In genomic region chr10:4520394-4521102, GRCm38 (mm10) we compare ENCODE assay signal across 13 mouse cellular contexts. TPM values are rescaled to one million over a fixed set of nuclear protein-coding genes. Genes with fewer than 3 reads are reported as not detected.
DNase-seq lines count a peak whose midpoint lies in the region; ATAC-seq and TF ChIP-seq lines count a peak whose summit lies in the region.
"Had no signal": no experiment of that assay in that cellular context is flagged by ENCODE, and none has a peak within 500 bp of the region (broad histone marks: within the 10 kb centered on the region; RNA-seq: fewer than 3 reads in every experiment).

No protein-coding gene starts in this region.

- H3K4me1 ChIP-seq in kidney, adult 2 months (ENCODE audit: control insufficient read depth, insufficient read depth, low read length): no peaks in the 10 kb centered on the region
- H3K4me1 ChIP-seq in stomach, postnatal 0 days (replicated peaks; ENCODE audit: control insufficient read depth, insufficient read depth): no peaks in the 10 kb centered on the region
- H3K4me1 ChIP-seq: liver, embryonic 15.5 days had no signal

- no peak for TF ChIP-seq POLR2A in kidney, adult 2 months (IDR thresholded peaks at IDR 0.05; ENCODE audit: low read depth, low read length)

- H3K4me2 ChIP-seq in stomach, postnatal 0 days (replicated peaks; ENCODE audit: low read depth): no peak overlapping the region
- H3K4me2 ChIP-seq: liver, embryonic 15.5 days had no signal

- H3K27me3 ChIP-seq in kidney, adult 2 months (replicated peaks; ENCODE audit: control insufficient read depth, insufficient read depth, low read length): no peaks in the 10 kb centered on the region
- H3K27me3 ChIP-seq in stomach, postnatal 0 days (ENCODE audit: control insufficient read depth, insufficient read depth, low read length): no peaks in the 10 kb centered on the region
- H3K27me3 ChIP-seq: liver, embryonic 15.5 days had no signal

- H3K9me3 ChIP-seq in stomach, postnatal 0 days (ENCODE audit: control insufficient read depth, low read length): no peaks in the 10 kb centered on the region
- H3K9me3 ChIP-seq: liver, embryonic 15.5 days had no signal

- TF ChIP-seq CTCF in kidney, adult 2 months (conservative IDR thresholded peaks at IDR 0.05; ENCODE audit: insufficient read depth, insufficient read length, low read depth, low read length): no peak
- TF ChIP-seq CTCF in stomach, postnatal 0 days (IDR thresholded peaks at IDR 0.05; ENCODE audit: low read depth): peak; percentile 60

- WGBS in kidney, adult 2 months: 53% methylated on average over 6 of the region's 6 CpGs
- WGBS in stomach, postnatal 0 days: 53% methylated on average over 6 of the region's 6 CpGs

- intact Hi-C loops in gastrocnemius, postnatal 36 days (cut with DNase I): no loop called here

- H3K9ac ChIP-seq in stomach, postnatal 0 days (ENCODE audit: low read length): no peak overlapping the region
- H3K9ac ChIP-seq: liver, embryonic 15.5 days had no signal

- no peak overlapping the region for H3K27ac ChIP-seq in kidney, adult 2 months (ENCODE audit: insufficient read depth, low read depth, low read length)
- H3K27ac ChIP-seq in stomach, postnatal 0 days (replicated peaks): no peak overlapping the region
- H3K27ac ChIP-seq: liver, embryonic 15.5 days had no signal

- ATAC-seq in stomach, postnatal 0 days (ENCODE audit: low FRiP score, low TSS enrichment): no peak

- TF ChIP-seq EP300 in stomach, postnatal 0 days (optimal IDR thresholded peaks at IDR 0.05): no peak

- no peaks in the 10 kb centered on the region for H3K36me3 ChIP-seq in kidney, adult 2 months (ENCODE audit: control insufficient read depth, insufficient read depth, low read length)
- no peaks in the 10 kb centered on the region for H3K36me3 ChIP-seq in stomach, postnatal 0 days (ENCODE audit: control insufficient read depth, insufficient read depth, low read length)
- H3K36me3 ChIP-seq: liver, embryonic 15.5 days had no signal

- H3K4me3 ChIP-seq in kidney, adult 2 months (ENCODE audit: insufficient read depth, low read depth, low read length): no peak overlapping the region
- no peak overlapping the region for H3K4me3 ChIP-seq in stomach, postnatal 0 days (ENCODE audit: low read depth, low read length)
- H3K4me3 ChIP-seq: erythroblast, embryonic 14.5 days; liver, embryonic 15.5 days had no signal

- peak; percentile 20 for DNase-seq in kidney, adult 2 months
- no peak for DNase-seq in kidney, adult 8-10 months
- peak; percentile 28 to 31 for DNase-seq in right cerebral cortex, postnatal 10 days (ENCODE audit: low spot score in 2 of 2)
- no peak for DNase-seq in right cerebral cortex, postnatal 4 days
- peak; percentile 43 for DNase-seq in kidney, postnatal 14 days
- DNase-seq in stomach, postnatal 0 days (ENCODE audit: low spot score): no peak
- no peak for DNase-seq in gastrocnemius, postnatal 36 days
- DNase-seq: adrenal gland, adult 8-10 months; cerebellum, adult 9-10 months; heart, adult 11 months had no signal

RNA-seq across cellular contexts. Expression of gene Ccdc170, which starts 38.2 kb away (rescaled TPM):
- polyA plus RNA-seq in kidney, adult 2 months (2012; rRNA removed): 3.8 and 5.0 TPM in 2 replicates
- 0.06 TPM in 1 of 2 replicates, not detected in the other for polyA plus RNA-seq in stomach, postnatal 0 days (2015; fragmentation: Nextera tagmentation; extraction: Ambion mirVana)
- total RNA-seq in gastrocnemius, postnatal 36 days (2021): under 1 TPM; 0.27 to 0.59 TPM
- total RNA-seq: hematopoietic stem cell, adult 5-6 weeks had no signal
- polyA plus RNA-seq: erythroblast, embryonic 14.5 days; liver, embryonic 15.5 days had no signal

Comparison
In these comparisons a context has a peak if more than half of its experiments do, and no peak if none do; other contexts are left out.
1. DNase-seq: peak in kidney, adult 2 months (single experiment), right cerebral cortex, postnatal 10 days (2 of 2) and kidney, postnatal 14 days (single experiment); none in kidney, adult 8-10 months (0 of 2), right cerebral cortex, postnatal 4 days (single experiment), stomach, postnatal 0 days (single experiment) and gastrocnemius, postnatal 36 days (0 of 2).